Mouse (Mus musculus) heart, postnatal 0 days (tissue): Measurements from ENCODE around the gene Zfp37.

Source experiments
- CTCF ChIP-seq: IDR thresholded peaks from 2 replicates; pipeline ENCODE4 v1.5.1; 2016; ENCODE audit warnings: antibody characterized with exemption, control low read depth, low read depth
- EP300 ChIP-seq: IDR thresholded peaks from 2 replicates; pipeline ENCODE4 v1.6.1; 2016; ENCODE audit warnings: antibody characterized with exemption, low read depth

GRCm38 (mm10) chr4:62174471-62174870, 56.4 kb downstream of the Zfp37 start:
- TF ChIP-seq CTCF (no peak), EP300 (no peak)
